Mouse (Mus musculus) liver, postnatal 0 days (tissue): Measurements from ENCODE around the gene Cdk9.

Experiments
- CTCF ChIP-seq: sonication (generic); IDR thresholded peaks from 2 replicates; pipeline ENCODE4 v1.5.1; 2016; ENCODE audit warnings: antibody characterized with exemption, low read depth
- EP300 ChIP-seq: IDR thresholded peaks from 2 replicates; pipeline ENCODE4 v1.6.1; 2016; ENCODE audit warnings: antibody characterized with exemption, low read depth, mild to moderate bottlenecking

GRCm38 (mm10) chr2:32669876-32670275 is 43.0 kb downstream of the Cdk9 start:
- TF ChIP-seq CTCF (no peak), EP300 (no peak)
